Mouse (Mus musculus) lung, postnatal 4 days (tissue): Measurements from ENCODE around the gene Olfr127.
"Not testable (repeated sequence)": the region's sequence is repeated elsewhere in the genome, so short reads cannot be mapped to it uniquely, and the experiment has no call there.

ENCODE experiments used
- DNase-seq, 2 experiments: peaks; one replicate each; pipeline ENCODE4 v3.0.0; 2021

The Olfr127 gene

GRCm38 (mm10) chr17:37900137-37900536, at the start of gene Olfr127:
Gene Olfr127 (plus strand): TSS chr17:37900437.
- DNase-seq: no peak

GRCm38 (mm10) chr17:37863901-37864300, 36.3 kb upstream of the Olfr127 start:
- no peak for DNase-seq

GRCm38 (mm10) chr17:37869676-37870205, 30.5 kb upstream of the Olfr127 start:
- DNase-seq: no peak

- no peak for DNase-seq
Measured at GRCm38 (mm10) chr17:37873830-37874229, 26.4 kb upstream of the Olfr127 start.

GRCm38 (mm10) chr17:37906821-37907220, 6.6 kb downstream of the Olfr127 start:
- DNase-seq: not testable (repeated sequence)

GRCm38 (mm10) chr17:37920248-37920647, 20.0 kb downstream of the Olfr127 start, which contains the start of gene Olfr128:
Gene Olfr128 (plus strand): TSS chr17:37920548.
- DNase-seq: no peak

GRCm38 (mm10) chr17:37952979-37953378, 52.7 kb downstream of the Olfr127 start, which contains the start of gene Olfr761:
Gene Olfr761 (minus strand): TSS chr17:37953079.
- DNase-seq: no peak
